Mouse (Mus musculus) lung, postnatal 0 days (tissue): ENCODE measurements around the gene Socs5.

ENCODE experiments used
- CTCF ChIP-seq: IDR thresholded peaks from 2 replicates; pipeline ENCODE4 v1.5.1; 2016; ENCODE audit warnings: antibody characterized with exemption, mild to moderate bottlenecking
- EP300 ChIP-seq: IDR thresholded peaks from 2 replicates; pipeline ENCODE4 v1.6.1; 2016; ENCODE audit warnings: antibody characterized with exemption, mild to moderate bottlenecking, control low read depth

GRCm38 (mm10) chr17:87109504-87109903, 2.0 kb downstream of the Socs5 start:
- TF ChIP-seq CTCF, result no peak
- no peak for TF ChIP-seq EP300
